Mouse (Mus musculus) ES-E14 (cell line): ENCODE measurements around the gene Zbtb7a.

ENCODE experiments used
- CHD2 ChIP-seq: IDR thresholded peaks from 2 replicates; pipeline ENCODE4 v1.6.1; 2014; ENCODE audit warnings: mild to moderate bottlenecking, low read depth, low read length, inconsistent platforms
- HCFC1 ChIP-seq: IDR thresholded peaks from 2 replicates; pipeline ENCODE4 v1.6.1; 2012; ENCODE audit warnings: low read length, inconsistent platforms, borderline replicate concordance; ENCODE audit not compliant: insufficient read depth
- ZC3H11A ChIP-seq: IDR thresholded peaks from 2 replicates; pipeline ENCODE4 v1.6.1; 2012; ENCODE audit warnings: low read depth, mild to moderate bottlenecking, inconsistent platforms, low read length, borderline replicate concordance
- ZNF384 ChIP-seq: IDR thresholded peaks from 2 replicates; pipeline ENCODE4 v1.6.1; 2012; ENCODE audit warnings: low read depth, low read length, inconsistent platforms

DNA sequence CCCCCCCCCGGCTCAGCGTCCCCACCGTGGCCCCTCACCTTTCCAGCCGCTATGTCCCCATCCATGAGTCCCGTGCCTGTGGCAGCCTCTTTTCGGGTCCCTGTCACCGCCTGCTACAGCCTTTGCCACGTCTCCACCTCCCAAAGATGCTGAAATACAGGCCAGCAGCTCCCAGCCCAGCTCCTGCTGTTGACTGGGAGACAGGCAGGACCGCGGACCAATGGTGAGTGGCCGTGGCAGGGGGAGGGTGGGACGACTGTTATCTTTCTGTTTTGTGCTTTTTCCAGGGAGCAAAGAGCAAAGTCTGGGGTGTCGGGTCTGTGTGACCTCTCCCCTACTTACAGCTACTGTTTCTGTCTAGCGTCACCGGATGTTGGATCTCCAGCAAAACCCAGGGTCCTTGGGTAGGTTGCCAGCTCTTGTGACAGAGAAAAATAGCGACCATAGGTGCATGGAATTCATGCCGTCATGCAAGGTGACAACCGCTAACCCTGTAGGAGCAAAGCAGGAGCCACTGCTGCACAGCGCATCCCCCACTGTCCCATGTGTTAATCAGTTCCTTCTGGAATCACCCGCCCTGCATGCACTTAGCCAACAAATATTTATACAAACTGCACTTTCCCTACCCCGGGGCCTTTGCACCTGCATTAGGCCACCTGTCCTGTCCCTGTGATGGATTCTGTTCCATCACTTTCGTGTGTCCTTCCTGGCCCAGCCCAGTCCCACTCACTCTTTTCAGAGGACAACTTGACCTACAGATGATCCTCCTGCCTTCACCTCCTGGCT lies 42.4 kb upstream of the Zbtb7a start:
- no peak for TF ChIP-seq CHD2
- TF ChIP-seq ZC3H11A: no peak
- TF ChIP-seq HCFC1: no peak
- no peak for TF ChIP-seq ZNF384
